Mouse (Mus musculus): ENCODE measurements around the gene Hscb. TPM values are rescaled to one million over a fixed set of nuclear protein-coding genes. Genes with fewer than 3 reads are reported as not detected.

Hscb gene
- 10 to 100 TPM; 19.1 to 22.1 TPM for total RNA-seq (2023)

GRCm38 (mm10) chr5:110839678-110840365, at the start of gene Hscb, which contains the start of gene Chek2:
TSS of gene Hscb (minus strand) at chr5:110839777.
TSS of gene Chek2 (plus strand) at chr5:110839979.

GRCm38 (mm10) chr5:110879584-110880374, 40.2 kb upstream of the Hscb start, which contains the start of gene Ttc28:
TSS of gene Ttc28 (plus strand) at chr5:110879803.

DNA sequence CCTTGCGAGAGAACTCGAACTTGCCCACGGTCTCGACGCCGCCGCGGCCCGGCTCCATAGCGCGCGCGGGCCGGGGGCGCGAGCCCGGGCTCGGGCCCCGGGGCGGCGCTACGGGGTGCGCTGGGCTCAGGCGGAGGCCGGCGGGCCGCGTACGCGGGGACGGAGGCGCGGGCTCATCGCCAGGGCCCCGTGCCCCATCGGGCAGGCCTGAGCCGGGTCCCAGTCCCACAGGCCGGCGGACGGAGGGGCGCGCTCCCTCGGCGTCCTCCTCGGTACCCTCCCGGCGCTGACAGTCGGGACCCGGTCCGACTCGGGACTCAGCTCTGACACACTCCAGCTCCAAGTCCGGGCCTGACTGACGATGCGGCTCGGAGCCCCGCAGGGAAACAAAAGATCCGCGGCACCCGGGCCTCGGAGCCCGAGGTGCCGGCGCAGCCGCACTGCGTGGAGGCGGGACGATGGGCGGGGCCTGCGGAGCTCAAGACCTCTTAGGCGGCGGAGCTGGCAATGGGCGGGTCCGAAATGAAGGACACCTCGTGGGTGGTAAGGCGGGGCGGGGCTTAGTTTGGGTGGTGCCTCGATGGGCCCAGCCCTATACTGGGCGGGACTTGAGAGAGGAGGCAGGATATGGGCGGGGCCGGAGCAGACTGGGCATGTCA, 29.8 kb downstream of the Hscb start, which contains the start of gene Ulk1:
Gene Ulk1 (minus strand): TSS at position 431 of the 659 bp plus-strand sequence.

GRCm38 (mm10) chr5:110779998-110780760, 59.4 kb downstream of the Hscb start, which contains the start of gene Pus1:
TSS of gene Pus1 (minus strand) at chr5:110780659.

Other genes starting within 250 kb of the Hscb start
- gene Noc4l, start 186.4 kb downstream of the Hscb start, total RNA-seq (2023): 10 to 100 TPM; 28.9 to 42.5 TPM
- gene Ddx51, start 186.3 kb downstream of the Hscb start, total RNA-seq (2023): 10 to 100 TPM; 23.6 to 28.8 TPM
- 100 to 1,000 TPM; 170 to 179 TPM for gene Ep400, start 69.1 kb downstream of the Hscb start, total RNA-seq (2023)
- gene Pus1, start 59.1 kb downstream of the Hscb start, total RNA-seq (2023): 10 to 100 TPM; 20.6 to 21.8 TPM
- gene Ulk1, start 29.7 kb downstream of the Hscb start, total RNA-seq (2023): 100 to 1,000 TPM; 122 to 130 TPM
- gene Chek2, start 202 bp upstream of the Hscb start, total RNA-seq (2023): 1 to 10 TPM; 6.7 to 9.7 TPM
- 1 to 10 TPM; 4.0 to 5.1 TPM for gene Ttc28, start 40.0 kb upstream of the Hscb start, total RNA-seq (2023)

All from monocyte, adult 59 days (primary cell).